7 mouse cellular contexts compared by ENCODE assay signal in genomic region chr15:99596056-99596687, GRCm38 (mm10). TPM values are rescaled to one million over a fixed set of nuclear protein-coding genes. Genes with fewer than 3 reads are reported as not detected.
DNase-seq lines count a peak whose midpoint lies in the region; ATAC-seq lines count a peak whose summit lies in the region.

No protein-coding gene starts in this region.

- intact Hi-C loops in left cerebral cortex, postnatal 14 days (cut with DNase I): loop anchor here (1.0 to 5.0 kb wide), 4 partner anchors 73 to 311 kb away; no protein-coding TSS in a partner anchor

- H3K9ac ChIP-seq in intestine, embryonic 15.5 days: no peak overlapping the region

- DNase-seq in adrenal gland, adult 18-20 months (ENCODE audit: low spot score in 2 of 2): peak; percentile 80 to 82
- peak; percentile 92 for DNase-seq in embryo, embryonic 10.5 days (ENCODE audit: low spot score)
- peak; percentile 73 for DNase-seq in gastrocnemius, postnatal 25 days
- DNase-seq in left cerebral cortex, postnatal 14 days (ENCODE audit: low spot score in 2 of 2): peak; percentile 91 to 95
- peak; percentile 88 for DNase-seq in midbrain, embryonic 10.5 days (ENCODE audit: low spot score)
- peak; percentile 77 to 86 for DNase-seq in right cerebral cortex, postnatal 36 days (ENCODE audit: low spot score in 2 of 2)

- peaks cover 70% of the 10 kb centered on the region for H3K27me3 ChIP-seq in intestine, embryonic 15.5 days (replicated peaks)
- peaks cover 89% of the 10 kb centered on the region for H3K27me3 ChIP-seq in midbrain, embryonic 10.5 days (ENCODE audit: low read depth, poor library complexity, severe bottlenecking)

- H3K4me1 ChIP-seq in intestine, embryonic 15.5 days (replicated peaks): peaks cover 3% of the 10 kb centered on the region
- H3K4me1 ChIP-seq in midbrain, embryonic 10.5 days: peaks cover 48% of the 10 kb centered on the region

- no peak overlapping the region for H3K4me2 ChIP-seq in intestine, embryonic 15.5 days (replicated peaks)

- H3K9me3 ChIP-seq in intestine, embryonic 15.5 days: no peaks in the 10 kb centered on the region
- no peaks in the 10 kb centered on the region for H3K9me3 ChIP-seq in midbrain, embryonic 10.5 days (replicated peaks)

- peak; percentile 86 for ATAC-seq in intestine, embryonic 15.5 days

- 1% methylated on average over 7 of the region's 7 CpGs for WGBS in intestine, embryonic 15.5 days
- 3% methylated on average over 7 of the region's 7 CpGs for WGBS in midbrain, embryonic 10.5 days

- H3K4me3 ChIP-seq in intestine, embryonic 15.5 days (replicated peaks): no peak overlapping the region
- H3K4me3 ChIP-seq in midbrain, embryonic 10.5 days: no peak overlapping the region

- H3K27ac ChIP-seq in intestine, embryonic 15.5 days: no peak overlapping the region
- H3K27ac ChIP-seq in midbrain, embryonic 10.5 days (replicated peaks): peak overlapping the region; percentile 65

- H3K36me3 ChIP-seq in intestine, embryonic 15.5 days: no peaks in the 10 kb centered on the region
- no peaks in the 10 kb centered on the region for H3K36me3 ChIP-seq in midbrain, embryonic 10.5 days

RNA-seq across cellular contexts. Expression of gene Aqp6, which starts 5.0 kb away (rescaled TPM):
- not detected for total RNA-seq in adrenal gland, adult 18-20 months (2021)
- not detected for total RNA-seq in gastrocnemius, postnatal 25 days (2021)
- not detected in 2 replicates for polyA plus RNA-seq in intestine, embryonic 15.5 days (2015; fragmentation: Nextera tagmentation; extraction: Ambion mirVana)
- under 1 TPM; 0.44 to 0.48 TPM for total RNA-seq in left cerebral cortex, postnatal 14 days (2021)
- 0.16 TPM in 1 of 2 replicates, not detected in the other for polyA plus RNA-seq in midbrain, embryonic 10.5 days (2016; fragmentation: Nextera tagmentation; extraction: Ambion mirVana)

RNA-seq across cellular contexts. Expression of gene Aqp5, which starts 5.6 kb away (rescaled TPM):
- total RNA-seq in adrenal gland, adult 18-20 months (2021): 1 to 10 TPM; 1.2 to 2.1 TPM
- total RNA-seq in gastrocnemius, postnatal 25 days (2021): not detected
- polyA plus RNA-seq in intestine, embryonic 15.5 days (2015; fragmentation: Nextera tagmentation; extraction: Ambion mirVana): 0.65 and 1.1 TPM in 2 replicates
- total RNA-seq in left cerebral cortex, postnatal 14 days (2021): 1 to 10 TPM in 1 of 2 experiments, under 1 TPM in 1; 0.93 to 1.4 TPM
- 0.61 TPM in 1 of 2 replicates, not detected in the other for polyA plus RNA-seq in midbrain, embryonic 10.5 days (2016; fragmentation: Nextera tagmentation; extraction: Ambion mirVana)

RNA-seq across cellular contexts. Expression of gene Aqp2, which starts 17.3 kb away (rescaled TPM):
- 1 to 10 TPM; 1.4 to 2.5 TPM for total RNA-seq in adrenal gland, adult 18-20 months (2021)
- not detected for total RNA-seq in gastrocnemius, postnatal 25 days (2021)
- 0.11 TPM in 1 of 2 replicates, not detected in the other for polyA plus RNA-seq in intestine, embryonic 15.5 days (2015; fragmentation: Nextera tagmentation; extraction: Ambion mirVana)
- under 1 TPM in 1 of 2 experiments, not detected in 1; 0.33 TPM for total RNA-seq in left cerebral cortex, postnatal 14 days (2021)
- not detected in 2 replicates for polyA plus RNA-seq in midbrain, embryonic 10.5 days (2016; fragmentation: Nextera tagmentation; extraction: Ambion mirVana)

RNA-seq across cellular contexts. Expression of gene Racgap1, which starts 55.3 kb away (rescaled TPM):
- total RNA-seq in adrenal gland, adult 18-20 months (2021): 1 to 10 TPM; 3.1 to 3.3 TPM
- total RNA-seq in gastrocnemius, postnatal 25 days (2021): 1 to 10 TPM; 1.3 to 2.1 TPM
- polyA plus RNA-seq in intestine, embryonic 15.5 days (2015; fragmentation: Nextera tagmentation; extraction: Ambion mirVana): 108 and 120 TPM in 2 replicates
- 1 to 10 TPM; 9.2 to 10.0 TPM for total RNA-seq in left cerebral cortex, postnatal 14 days (2021)
- polyA plus RNA-seq in midbrain, embryonic 10.5 days (2016; fragmentation: Nextera tagmentation; extraction: Ambion mirVana): 208 and 239 TPM in 2 replicates
